Mouse (Mus musculus): ENCODE data around the gene Vti1a.

Gene Vti1a

DNA sequence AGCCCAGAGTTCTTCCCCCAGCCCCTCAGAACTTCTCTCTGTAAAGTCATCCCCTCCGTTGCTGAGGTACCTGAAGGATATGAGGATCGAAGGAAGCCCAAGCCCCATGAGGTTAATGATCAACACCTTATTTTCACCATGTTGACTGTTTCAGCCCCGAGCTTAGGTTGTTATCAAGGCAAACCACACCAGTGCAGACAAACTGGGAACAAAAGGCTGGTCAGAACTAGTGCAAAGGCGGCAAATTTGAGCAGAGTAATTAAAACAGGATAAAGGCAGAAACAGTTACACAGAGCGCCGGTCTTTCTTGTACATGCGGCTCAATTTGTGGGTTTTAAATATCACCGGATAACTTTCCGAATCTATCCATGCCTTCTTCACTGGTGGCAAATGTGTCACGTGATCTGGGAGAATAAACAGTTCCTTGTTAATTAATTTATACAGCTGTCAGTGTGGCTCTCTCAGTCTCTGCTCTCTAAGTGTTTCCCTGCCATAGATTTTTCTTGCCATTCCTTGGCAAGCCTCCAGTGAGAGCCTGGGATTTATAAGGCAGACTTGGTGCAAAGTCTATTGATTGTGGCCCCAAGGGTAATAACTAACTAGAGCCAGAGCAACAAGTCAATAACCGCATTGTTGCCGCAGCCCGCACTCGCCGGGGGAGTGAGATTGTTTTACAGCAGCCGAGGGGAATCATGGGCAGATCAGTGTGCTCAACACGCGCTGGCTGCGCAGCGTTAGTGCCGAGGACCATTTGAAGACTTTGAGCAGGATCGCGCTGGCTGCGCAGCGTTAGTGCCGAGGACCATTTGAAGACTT is 277.0 kb downstream of the Vti1a start:
- DNase-seq: peak; percentile 21

DNA sequence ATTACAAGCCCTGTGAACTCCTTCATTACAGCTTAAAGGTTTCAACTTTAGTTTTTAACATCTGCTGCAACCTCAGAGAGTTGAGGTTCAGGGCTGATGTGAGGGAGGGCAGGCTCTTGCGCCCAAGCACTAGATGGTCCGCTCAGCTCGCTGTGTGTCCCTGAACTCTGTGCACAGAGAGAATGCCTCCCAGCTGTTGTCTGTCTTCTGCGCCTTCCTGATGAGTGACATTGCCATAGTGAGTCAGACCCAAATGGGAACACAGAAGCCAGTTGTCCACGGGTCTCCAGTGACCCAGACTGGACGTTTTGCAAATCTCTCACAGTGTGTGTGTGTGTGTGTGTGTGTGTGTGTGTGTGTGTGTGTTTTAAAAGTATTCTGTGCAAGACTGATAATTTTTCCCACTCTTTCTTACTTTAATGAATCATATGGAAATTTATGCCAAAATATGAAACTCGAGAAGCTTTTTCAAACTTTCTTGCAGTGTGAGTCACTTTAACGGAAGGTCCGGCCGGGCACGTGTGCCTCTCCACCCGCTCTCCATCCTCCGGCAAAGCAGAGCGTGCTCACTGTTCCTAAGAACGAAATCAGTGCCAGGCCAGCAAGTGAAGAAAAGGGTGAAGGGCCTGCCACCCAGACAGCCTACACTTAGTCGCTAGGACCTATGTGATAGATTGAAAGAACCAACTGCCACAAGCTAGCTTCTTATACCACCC is 277.8 kb downstream of the Vti1a start:
- DNase-seq: no peak

- no peak for DNase-seq
Measured at GRCm38 (mm10) chr19:55594451-55594850, 278.4 kb downstream of the Vti1a start.

- DNase-seq: no peak
Measured at GRCm38 (mm10) chr19:55595945-55596649, 280.0 kb downstream of the Vti1a start.

- DNase-seq: no peak
Measured at GRCm38 (mm10) chr19:55596804-55597203, 280.7 kb downstream of the Vti1a start.

DNA sequence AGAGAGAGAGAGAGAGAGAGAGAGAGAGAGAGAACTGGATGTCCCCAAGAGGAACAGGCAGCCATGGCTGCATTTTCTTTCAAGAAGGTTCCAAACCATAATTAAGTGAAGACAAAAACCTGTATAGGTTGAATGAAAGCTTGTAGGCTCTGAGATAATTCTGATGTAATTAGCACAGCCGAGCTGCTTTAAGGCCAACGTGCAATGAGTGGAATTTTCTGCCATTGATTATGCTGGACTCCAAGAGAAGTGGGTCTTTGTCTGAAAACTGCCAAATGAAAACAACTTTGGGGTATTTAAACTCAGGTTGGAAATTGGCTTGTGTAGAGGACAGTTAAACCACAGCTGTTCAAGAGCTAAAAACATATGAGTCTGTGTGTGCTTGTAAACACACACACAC is 281.2 kb downstream of the Vti1a start:
- no peak for DNase-seq

DNA sequence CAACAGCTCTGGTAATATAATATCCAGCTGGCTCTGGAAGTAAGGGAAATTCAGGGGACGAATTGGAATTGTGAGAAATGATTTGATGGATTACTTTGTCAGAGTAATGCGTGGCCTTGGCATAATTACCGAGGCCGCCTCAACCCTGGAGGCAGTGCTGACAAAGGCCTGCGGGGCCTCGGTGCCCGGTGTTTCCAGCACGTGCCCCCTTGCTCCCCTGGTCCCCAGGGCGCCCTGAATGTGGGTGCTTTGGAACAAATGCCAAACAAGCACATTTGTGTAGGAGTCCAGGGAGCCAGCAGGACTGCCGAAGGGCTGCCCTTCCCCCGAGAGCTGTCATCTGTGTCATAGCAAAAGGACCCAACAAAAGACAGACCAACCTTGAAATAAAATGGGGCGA is 281.9 kb downstream of the Vti1a start:
- DNase-seq: no peak

DNA sequence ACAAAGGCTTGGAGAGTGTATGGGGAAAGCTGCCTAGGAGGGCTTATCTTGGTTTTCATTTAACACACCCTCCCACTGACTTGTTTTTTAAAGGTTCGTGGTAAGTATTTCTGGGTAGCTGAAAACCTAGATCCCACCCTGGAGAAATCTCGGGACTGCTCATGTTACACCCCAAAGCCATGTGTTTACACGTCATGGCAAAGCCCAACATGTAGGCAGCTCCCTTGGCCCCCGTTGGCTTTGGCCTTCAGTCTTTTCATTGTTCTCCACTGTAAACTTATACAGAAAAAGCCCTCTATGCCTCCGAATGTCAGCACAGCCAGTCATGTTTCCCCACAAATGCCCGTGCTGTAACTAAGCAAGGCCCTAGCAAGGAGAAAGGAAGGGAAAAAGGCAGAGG is 283.0 kb downstream of the Vti1a start:
- DNase-seq: no peak

DNA sequence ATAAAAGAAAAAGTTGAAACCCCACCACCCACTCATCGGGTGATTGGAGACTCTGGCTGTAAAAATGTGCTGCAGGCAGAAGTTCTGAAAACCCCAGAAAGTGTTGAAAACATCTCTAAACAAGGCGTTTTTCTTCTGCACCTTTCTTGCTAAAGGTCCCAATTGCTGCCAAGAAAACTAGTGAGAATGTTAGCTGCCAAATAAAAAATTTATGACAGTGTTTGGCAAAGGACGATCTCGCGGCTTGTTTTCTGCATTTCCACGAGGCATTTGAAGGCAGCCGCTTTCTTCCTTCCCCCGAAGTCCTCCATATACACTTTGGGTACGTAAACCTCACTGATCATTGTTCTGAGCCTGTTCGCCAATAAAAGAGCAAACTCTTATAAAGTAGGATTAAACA is 291.6 kb downstream of the Vti1a start:
- DNase-seq: no peak

- no peak for DNase-seq
Measured at GRCm38 (mm10) chr19:55608858-55609375, 292.8 kb downstream of the Vti1a start.

- no peak for DNase-seq
Measured at GRCm38 (mm10) chr19:55609806-55610205, 293.7 kb downstream of the Vti1a start.

DNA sequence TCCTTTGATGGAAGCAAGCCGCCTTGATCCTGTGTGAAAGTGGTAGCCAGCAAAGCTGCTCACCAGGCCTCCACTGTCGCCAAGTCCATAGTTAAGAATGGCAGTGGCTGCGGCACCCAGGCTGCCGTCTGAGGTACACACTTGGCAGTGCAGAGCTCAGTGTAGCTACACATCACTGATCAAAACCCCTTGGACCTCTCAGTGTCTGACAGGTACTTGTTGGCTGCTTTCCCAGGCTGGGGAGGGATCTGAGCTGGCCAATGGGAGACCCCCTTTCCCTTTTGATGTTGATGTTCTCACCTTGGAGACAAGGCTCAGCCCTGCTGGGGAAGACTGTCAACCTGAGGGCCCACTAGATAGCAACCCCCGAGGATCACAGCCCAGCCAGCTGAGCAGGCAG is 299.6 kb downstream of the Vti1a start:
- DNase-seq: no peak

- DNase-seq: no peak
Measured at GRCm38 (mm10) chr19:55616276-55616675, 300.2 kb downstream of the Vti1a start.

DNA sequence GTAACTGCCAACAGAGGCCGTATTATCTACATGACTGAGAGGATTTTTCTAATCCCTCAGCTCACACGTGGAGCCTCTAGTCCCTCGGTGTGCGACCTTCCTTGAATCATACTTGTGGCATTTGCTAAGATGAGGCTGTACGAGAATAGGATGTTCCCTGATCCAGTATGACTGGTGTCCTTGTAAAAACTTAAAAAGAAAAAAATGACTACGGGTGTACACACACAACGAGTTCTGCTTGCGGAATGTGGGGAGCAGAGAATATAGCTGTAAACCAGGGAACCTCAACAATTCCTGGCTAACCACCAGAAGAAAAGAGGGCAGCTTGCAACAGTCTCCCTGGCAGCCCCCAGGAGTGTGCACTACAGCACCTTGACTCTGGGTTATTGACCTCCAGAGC is 300.8 kb downstream of the Vti1a start:
- no peak for DNase-seq

GRCm38 (mm10) chr19:55618546-55618945 is 302.5 kb downstream of the Vti1a start:
- DNase-seq: no peak

DNA sequence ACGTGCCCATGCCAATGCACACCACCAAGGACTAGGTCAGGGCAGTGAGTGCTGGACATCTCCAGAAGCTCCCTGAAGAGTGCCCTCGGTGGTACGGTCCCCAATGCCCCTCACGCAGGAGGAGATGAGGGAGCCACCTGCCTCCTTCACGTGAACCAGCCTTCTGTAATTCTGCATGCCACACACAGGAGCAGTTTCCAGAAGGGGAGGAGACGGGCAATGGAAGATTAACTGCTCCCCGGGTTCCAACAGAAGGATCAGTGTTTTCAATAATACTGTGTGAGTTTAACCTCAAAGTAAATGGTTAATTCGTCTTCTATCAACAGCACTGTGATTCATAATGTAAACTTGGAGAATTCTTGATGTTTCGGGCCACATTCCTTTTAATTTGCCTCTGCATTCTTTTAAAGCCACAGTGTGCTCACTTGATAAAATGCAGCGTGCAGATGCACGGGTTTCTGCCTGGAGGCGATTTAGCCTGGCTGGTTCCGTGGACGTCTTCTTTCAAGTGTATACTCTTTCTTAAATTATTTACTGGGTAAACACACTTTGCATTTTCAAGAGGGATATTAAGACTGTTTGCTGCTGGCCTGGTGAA is 304.4 kb downstream of the Vti1a start:
- no peak for DNase-seq

DNA sequence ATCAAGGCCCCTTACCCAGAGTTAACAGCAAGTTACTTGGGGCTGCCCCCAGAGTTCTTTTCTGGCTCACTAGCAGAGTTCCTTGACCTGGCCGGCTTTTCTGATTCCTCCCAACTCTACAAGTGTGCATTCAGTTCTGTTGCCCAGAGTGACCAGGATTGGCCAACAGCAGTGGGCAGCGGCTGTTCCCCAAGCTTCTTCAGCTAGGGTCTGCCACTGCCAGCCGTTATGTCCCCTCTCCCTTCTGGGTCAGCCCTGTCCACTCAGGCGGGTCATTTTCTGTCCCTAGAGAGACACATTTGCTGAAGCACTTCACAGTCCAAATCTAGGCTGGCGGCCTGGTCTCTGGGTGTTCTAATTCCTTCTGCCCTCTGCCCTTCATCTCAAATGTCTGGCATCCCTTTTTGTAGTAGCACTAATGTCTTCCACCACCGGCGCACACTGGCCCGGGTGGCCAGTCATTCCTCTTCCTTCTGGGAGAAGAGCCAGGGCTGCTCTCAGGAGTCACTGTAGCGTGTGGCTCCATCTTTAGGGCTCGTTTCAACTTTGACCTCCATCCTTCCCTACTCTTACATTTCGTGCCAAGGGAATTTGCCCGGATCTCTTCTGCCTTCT is 305.0 kb downstream of the Vti1a start:
- no peak for DNase-seq

- DNase-seq: no peak
Measured at GRCm38 (mm10) chr19:55622821-55623220, 306.7 kb downstream of the Vti1a start.

- DNase-seq: no peak
Measured at GRCm38 (mm10) chr19:55623605-55624004, 307.5 kb downstream of the Vti1a start.

DNA sequence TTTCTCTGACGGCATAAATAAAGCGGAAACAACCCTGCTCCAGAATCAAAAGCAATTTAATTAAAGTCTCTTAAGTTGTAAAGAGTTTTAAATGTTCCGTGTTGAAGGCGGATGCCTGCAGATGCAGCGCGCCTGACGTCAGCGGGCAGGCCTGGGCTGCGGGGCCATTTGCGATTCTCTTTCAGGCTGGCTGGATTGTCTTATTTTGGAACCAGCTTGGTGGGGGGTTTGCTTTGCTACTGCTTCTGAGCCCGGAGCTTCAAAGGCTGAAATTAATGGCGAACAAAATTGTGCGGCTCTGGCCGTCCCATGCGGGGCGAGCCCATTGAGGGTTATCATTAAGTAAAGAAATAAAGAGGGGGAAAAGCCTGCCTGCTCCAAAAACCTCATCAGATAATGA is 310.4 kb downstream of the Vti1a start:
- DNase-seq: no peak

- DNase-seq: no peak
Measured at GRCm38 (mm10) chr19:55626952-55627351, 310.9 kb downstream of the Vti1a start.

GRCm38 (mm10) chr19:55635488-55635887 is 319.4 kb downstream of the Vti1a start:
- no peak for DNase-seq

- DNase-seq: no peak
Measured at GRCm38 (mm10) chr19:55640251-55640650, 324.2 kb downstream of the Vti1a start.

Measured in layer of hippocampus, adult 9-11 months (tissue).